Mouse (Mus musculus) hindbrain, embryonic 14.5 days (tissue): ENCODE results near the gene Lmntd2. TPM values are rescaled to one million over a fixed set of nuclear protein-coding genes. Genes with fewer than 3 reads are reported as not detected.

Experiments used
- ATAC-seq: fragments of 200-750 bp; cut with Nextera tagmentation; 2 replicates; pipeline ENCODE4 v1.8.0; 2017; ENCODE audit warnings: moderate number of reproducible peaks, mild to moderate bottlenecking, moderate TSS enrichment, moderate library complexity; ENCODE audit not compliant: low FRiP score
- DNase-seq: peaks from one replicate; pipeline ENCODE4 v3.0.0-alpha.2; 2015; ENCODE audit warnings: low spot score
- H3K27ac ChIP-seq: fragments of 300-500 bp; sonication (generic); 2 replicates; pipeline ENCODE4 v1.5.1; 2014; ENCODE audit warnings: mild to moderate bottlenecking, moderate library complexity
- H3K27me3 ChIP-seq: fragments of 300-500 bp; sonication (generic); 2 replicates; pipeline ENCODE4 v1.6.1; 2014; ENCODE audit warnings: mild to moderate bottlenecking, low read length, mixed read lengths; ENCODE audit not compliant: control insufficient read depth, insufficient read depth
- H3K36me3 ChIP-seq: fragments of 300-500 bp; sonication (generic); replicated peaks from 2 replicates; pipeline ENCODE4 v1.6.1; 2014; ENCODE audit not compliant: control insufficient read depth, insufficient read depth
- H3K4me1 ChIP-seq: fragments of 300-500 bp; sonication (generic); replicated peaks from 2 replicates; pipeline ENCODE4 v1.6.1; 2014; ENCODE audit warnings: antibody characterized with exemption, low read length, mixed read lengths; ENCODE audit not compliant: control insufficient read depth, insufficient read depth
- H3K4me2 ChIP-seq: fragments of 300-500 bp; sonication (generic); replicated peaks from 2 replicates; pipeline ENCODE4 v1.6.1; 2014; ENCODE audit warnings: mild to moderate bottlenecking, moderate library complexity
- H3K4me3 ChIP-seq: fragments of 300-500 bp; sonication (generic); replicated peaks from 2 replicates; pipeline ENCODE4 v1.5.1; 2014; ENCODE audit warnings: mild to moderate bottlenecking, low read length
- H3K9ac ChIP-seq: fragments of 300-500 bp; sonication (generic); 2 replicates; pipeline ENCODE4 v1.6.1; 2014
- H3K9me3 ChIP-seq: fragments of 300-500 bp; sonication (generic); 2 replicates; pipeline ENCODE4 v1.6.1; 2016; ENCODE audit warnings: low read length; ENCODE audit not compliant: control insufficient read depth
- WGBS: fragments of 180-500 bp; shearing (Covaris S2); extraction: QIAGEN DNeasy Blood & Tissue Kit; methylation state at CpG from one replicate; pipeline ENCODE4 v1.1.7; 2014; 5-methylcytosine and 5-hydroxymethylcytosine counted together
- polyA plus RNA-seq: library from polyadenylated mRNA; unstranded; fragments of >200 nt; fragmentation: Nextera tagmentation; extraction: Ambion mirVana; gene quantifications from 2 replicates; pipeline ENCODE4 v1.2.1, GENCODE M21; 2014

Gene Lmntd2
- polyA plus RNA-seq, 1 experiment from 2014 or later, result 0.66 TPM

GRCm38 (mm10) chr7:141188194-141188593, 25.7 kb downstream of the Lmntd2 start:
- H3K4me1 ChIP-seq, result peaks cover 10% of the 10 kb centered on the region
- DNase-seq (no peak), ATAC-seq (no peak)
- H3K9ac ChIP-seq, result no peak overlapping the region
- H3K9me3 ChIP-seq, result no peaks in the 10 kb centered on the region
- 88% methylated on average over 3 of the region's 3 CpGs for WGBS
- H3K4me2 ChIP-seq, result no peak overlapping the region
- H3K36me3 ChIP-seq, result peaks cover 36% of the 10 kb centered on the region
- no peaks in the 10 kb centered on the region for H3K27me3 ChIP-seq
- no peak overlapping the region for H3K4me3 ChIP-seq
- no peak overlapping the region for H3K27ac ChIP-seq

DNA sequence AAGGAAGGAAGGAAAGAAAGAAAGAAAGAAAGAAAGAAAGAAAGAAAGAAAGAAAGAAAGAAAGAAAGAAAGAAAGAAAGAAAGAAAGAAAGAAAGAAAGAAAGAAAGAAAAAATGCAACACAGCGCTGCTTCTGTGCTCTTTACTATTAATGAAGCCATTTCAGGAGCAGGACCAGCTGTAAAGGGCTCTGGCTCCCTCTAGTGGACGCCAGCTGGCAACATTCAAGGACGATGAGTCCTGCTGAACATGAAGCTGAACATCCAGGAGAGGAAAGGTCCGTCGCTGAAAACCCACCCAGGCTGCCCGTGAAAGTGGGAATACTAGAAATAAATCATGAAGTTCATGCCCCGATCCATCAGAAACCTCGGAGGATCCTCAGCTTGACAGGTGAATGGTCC, 37.7 kb downstream of the Lmntd2 start:
- ATAC-seq, result no peak
- Histone ChIP-seq H3K27ac (no peak overlapping the region), H3K9ac (no peak overlapping the region), H3K9me3 (no peaks in the 10 kb centered on the region), H3K36me3 (no peaks in the 10 kb centered on the region), H3K27me3 (no peaks in the 10 kb centered on the region), H3K4me1 (peaks cover 7% of the 10 kb centered on the region), H3K4me3 (no peak overlapping the region), H3K4me2 (no peak overlapping the region)
- DNase-seq, result peak; percentile 91
- WGBS, result 2% methylated on average over 8 of the region's 8 CpGs

DNA sequence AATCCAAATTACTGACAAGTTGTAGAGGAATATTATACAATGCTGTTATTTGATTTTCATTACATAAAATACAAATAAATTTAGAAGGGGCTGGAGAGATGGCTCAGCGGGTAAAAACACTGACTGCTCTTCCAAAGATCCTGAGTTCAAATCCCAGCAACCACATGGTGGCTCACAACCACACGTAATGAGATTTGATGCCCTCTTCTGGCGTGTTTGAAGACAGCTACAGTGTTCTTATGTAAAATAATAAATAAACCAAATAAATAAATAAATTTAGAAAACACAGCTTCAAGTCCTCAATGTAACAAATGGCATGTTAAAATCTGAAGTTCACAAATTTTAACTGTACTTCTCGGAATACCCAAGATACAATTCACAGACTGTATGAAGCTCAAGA, 38.8 kb downstream of the Lmntd2 start:
- no peak overlapping the region for H3K9ac ChIP-seq
- H3K4me1 ChIP-seq, result peaks cover 7% of the 10 kb centered on the region
- no peak for ATAC-seq
- H3K4me3 ChIP-seq, result no peak overlapping the region
- H3K9me3 ChIP-seq, result no peaks in the 10 kb centered on the region
- H3K36me3 ChIP-seq, result no peaks in the 10 kb centered on the region
- H3K4me2 ChIP-seq, result no peak overlapping the region
- 83% methylated on average over 4 of the region's 4 CpGs for WGBS
- H3K27ac ChIP-seq, result no peak overlapping the region
- no peak for DNase-seq
- no peaks in the 10 kb centered on the region for H3K27me3 ChIP-seq

- H3K4me1 ChIP-seq, result peaks cover 7% of the 10 kb centered on the region
- no peak for ATAC-seq
- H3K27me3 ChIP-seq, result no peaks in the 10 kb centered on the region
- 86% methylated on average over 5 of the region's 5 CpGs for WGBS
- H3K9me3 ChIP-seq, result no peaks in the 10 kb centered on the region
- H3K4me2 ChIP-seq, result peak overlapping the region; percentile 69
- H3K9ac ChIP-seq, result peak overlapping the region; percentile 58
- no peak for DNase-seq
- H3K4me3 ChIP-seq, result peak overlapping the region; percentile 41
- no peaks in the 10 kb centered on the region for H3K36me3 ChIP-seq
- H3K27ac ChIP-seq, result peak overlapping the region; percentile 92
Observed at GRCm38 (mm10) chr7:141173323-141173850, 40.5 kb downstream of the Lmntd2 start.

DNA sequence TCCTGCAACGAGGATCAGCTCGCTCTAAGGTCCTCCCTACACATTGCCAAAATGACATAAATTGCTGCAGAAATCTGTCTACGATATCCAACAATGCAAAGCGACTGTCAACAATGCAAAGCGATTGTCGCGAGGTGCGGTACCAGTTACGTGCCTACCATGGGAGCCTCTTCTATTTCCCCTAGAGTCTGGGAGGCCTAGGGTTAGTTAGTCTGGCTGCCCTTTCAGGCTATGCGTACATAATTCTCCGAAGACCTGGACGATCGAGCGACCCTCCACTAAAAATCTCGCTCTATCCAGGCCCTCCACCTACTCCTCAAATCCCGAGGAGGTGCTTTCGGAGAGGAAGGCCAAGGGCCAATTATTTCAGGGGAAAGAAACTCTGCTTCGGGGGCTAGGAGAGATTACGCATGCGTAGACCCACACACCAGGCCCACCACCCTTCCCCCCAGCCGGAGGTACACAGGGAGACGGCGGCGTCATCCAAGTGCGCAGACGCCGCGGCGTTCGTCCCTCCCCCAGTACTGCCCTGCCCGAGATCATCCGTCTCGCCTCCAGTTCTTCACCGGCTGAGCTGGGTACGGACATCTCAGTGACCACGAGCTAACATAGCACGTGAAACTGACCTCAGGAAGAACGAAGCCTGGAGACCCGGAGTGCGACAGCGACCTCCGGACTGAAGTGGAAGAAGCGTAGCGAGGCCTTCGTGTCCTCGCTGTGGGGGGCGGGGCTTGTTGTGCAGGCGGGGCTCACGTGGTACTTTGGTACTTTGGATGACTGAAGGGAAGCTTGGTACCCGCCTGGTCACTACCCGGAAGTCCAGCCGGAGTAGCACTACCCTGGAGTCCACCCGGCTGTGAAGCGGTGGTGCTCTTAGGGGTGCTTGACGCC, 41.5 kb downstream of the Lmntd2 start, which contains the start of gene Rnh1:
Gene Rnh1 (minus strand): TSS at position 742 of the 891 bp plus-strand sequence.
- Histone ChIP-seq H3K36me3 (no peaks in the 10 kb centered on the region), H3K4me3 (peak within 1 kb of the TSS; percentile 41), H3K27ac (peak within 1 kb of the TSS; percentile 92), H3K4me1 (peaks cover 14% of the 10 kb centered on the region), H3K9me3 (no peaks in the 10 kb centered on the region), H3K4me2 (peak within 1 kb of the TSS; percentile 69), H3K27me3 (no peaks in the 10 kb centered on the region), H3K9ac (peak within 1 kb of the TSS; percentile 58)
- WGBS, result 2% methylated on average over 55 of the region's 55 CpGs
- DNase-seq, result peak; percentile 91
- ATAC-seq, result peak; percentile 98

DNA sequence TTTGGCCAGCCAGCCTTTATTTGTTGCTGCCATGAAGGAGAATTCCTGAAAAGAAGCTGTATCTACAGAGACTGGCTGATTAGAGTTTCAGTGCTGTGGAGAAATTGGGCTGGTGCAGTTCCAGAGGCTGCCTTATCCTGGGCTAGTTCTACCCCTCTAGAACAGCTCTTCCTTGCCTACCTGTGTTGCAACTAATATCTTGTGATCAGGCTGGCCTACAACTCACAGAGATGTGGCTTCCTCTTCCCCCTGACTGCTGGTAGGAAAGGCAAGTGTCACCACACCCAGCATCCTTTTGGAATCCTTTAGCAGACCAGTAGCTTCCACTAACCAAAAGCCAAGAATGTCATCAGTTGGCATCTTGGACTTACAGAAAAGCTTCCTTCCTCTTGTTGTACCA, 44.0 kb downstream of the Lmntd2 start:
- ATAC-seq (no peak), DNase-seq (no peak)
- H3K27me3 ChIP-seq, result no peaks in the 10 kb centered on the region
- no peaks in the 10 kb centered on the region; the same call in 1 of the 2 replicates for H3K36me3 ChIP-seq
- peaks cover 14% of the 10 kb centered on the region for H3K4me1 ChIP-seq
- H3K4me3 ChIP-seq, result no peak overlapping the region
- no peak overlapping the region for H3K4me2 ChIP-seq
- no peak overlapping the region for H3K9ac ChIP-seq
- H3K9me3 ChIP-seq, result no peaks in the 10 kb centered on the region
- no peak overlapping the region for H3K27ac ChIP-seq

DNA sequence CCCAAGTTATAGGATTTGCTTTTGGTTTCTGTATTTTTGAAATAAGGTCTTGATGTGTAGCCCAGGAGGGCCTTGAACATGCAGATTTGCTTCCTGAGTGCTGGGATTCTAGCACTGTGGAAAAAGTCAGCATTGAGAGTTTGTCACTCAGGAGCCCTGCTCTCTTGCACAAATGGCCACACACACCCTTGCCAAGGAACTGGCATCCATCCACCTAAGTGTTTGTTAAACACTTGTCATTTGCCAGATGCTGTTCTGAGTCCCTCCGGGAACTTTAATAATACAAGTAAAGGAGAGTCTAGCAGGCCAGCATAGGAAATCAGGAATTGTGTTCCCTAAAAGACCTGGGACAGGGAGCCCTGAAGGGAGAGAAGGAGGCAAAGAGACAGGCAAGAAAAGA, 44.6 kb downstream of the Lmntd2 start:
- Histone ChIP-seq H3K36me3 (no peaks in the 10 kb centered on the region; the same call in 1 of the 2 replicates), H3K4me2 (no peak overlapping the region), H3K27me3 (no peaks in the 10 kb centered on the region), H3K9me3 (no peaks in the 10 kb centered on the region), H3K4me1 (peaks cover 14% of the 10 kb centered on the region), H3K4me3 (no peak overlapping the region), H3K9ac (no peak overlapping the region), H3K27ac (no peak overlapping the region)
- 75% methylated on average over 1 of the region's 1 CpGs for WGBS
- no peak for DNase-seq
- ATAC-seq, result no peak

GRCm38 (mm10) chr7:141168518-141168953, 45.3 kb downstream of the Lmntd2 start:
- Histone ChIP-seq H3K4me1 (peaks cover 14% of the 10 kb centered on the region), H3K4me3 (peak overlapping the region; percentile 19), H3K4me2 (peak overlapping the region; percentile 42), H3K36me3 (peaks cover 6% of the 10 kb centered on the region; the same call in 1 of the 2 replicates), H3K27me3 (no peaks in the 10 kb centered on the region), H3K27ac (no peak overlapping the region), H3K9ac (peak overlapping the region; percentile 41), H3K9me3 (no peaks in the 10 kb centered on the region)
- 5% methylated on average over 22 of the region's 22 CpGs for WGBS
- ATAC-seq, result no peak
- DNase-seq, result no peak

DNA sequence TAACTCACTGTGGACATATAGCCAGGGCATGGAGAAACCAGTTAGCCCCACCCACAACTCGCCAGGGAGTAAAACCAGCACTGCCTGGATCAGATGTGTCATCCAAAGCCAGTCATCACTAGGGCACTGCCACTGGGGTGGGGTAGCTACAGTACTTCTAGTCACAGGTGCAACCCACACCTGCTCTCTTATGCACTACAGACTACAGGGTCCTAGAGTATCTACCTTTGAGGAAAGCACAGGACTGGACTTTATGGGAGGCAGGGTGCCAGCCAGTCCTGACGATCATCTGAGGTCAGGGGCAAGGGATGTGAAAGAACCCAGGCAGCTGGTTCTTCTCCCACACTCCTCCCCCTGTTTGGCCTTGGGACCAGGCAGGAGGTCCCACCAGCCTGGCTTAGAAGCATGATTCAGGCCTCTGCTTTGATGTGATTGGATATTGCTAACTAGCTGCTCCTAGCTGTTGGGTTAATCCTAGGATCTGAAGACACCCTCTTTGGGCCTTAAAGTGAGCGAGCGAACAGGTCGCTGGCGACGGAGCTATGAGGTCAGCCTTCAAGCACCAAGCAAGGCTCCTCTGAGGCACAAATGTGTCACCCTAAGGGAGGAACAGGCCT, 45.9 kb downstream of the Lmntd2 start:
- Histone ChIP-seq H3K27ac (no peak overlapping the region), H3K4me1 (peaks cover 9% of the 10 kb centered on the region), H3K9me3 (no peaks in the 10 kb centered on the region), H3K9ac (peak overlapping the region; percentile 41), H3K27me3 (no peaks in the 10 kb centered on the region), H3K4me3 (peak overlapping the region; percentile 19), H3K36me3 (peaks cover 12% of the 10 kb centered on the region; the same call in 1 of the 2 replicates), H3K4me2 (peak overlapping the region; percentile 42)
- 28% methylated on average over 7 of the region's 7 CpGs for WGBS
- ATAC-seq, result no peak
- no peak for DNase-seq
